Mouse (Mus musculus) lung, embryonic 15.5 days (tissue): Measurements from ENCODE around the gene Fhl4. TPM values are rescaled to one million over a fixed set of nuclear protein-coding genes. Genes with fewer than 3 reads are reported as not detected.
A peak's percentile ranks its signal among the peaks of the same experiment; 100 is the strongest.

ENCODE experiments used
- ATAC-seq: fragments of 200-750 bp; cut with Nextera tagmentation; 2 replicates; pipeline ENCODE4 v1.8.0; 2017; ENCODE audit warnings: moderate number of reproducible peaks, borderline replicate concordance; ENCODE audit not compliant: low FRiP score, low TSS enrichment; ENCODE audit errors: extremely low read depth
- H3K27ac ChIP-seq: fragments of 300-500 bp; sonication (generic); 2 replicates; pipeline ENCODE4 v1.5.1; 2015; ENCODE audit warnings: moderate library complexity, mild to moderate bottlenecking, inconsistent platforms
- H3K27me3 ChIP-seq: fragments of 300-500 bp; sonication (generic); 2 replicates; pipeline ENCODE4 v1.6.1; 2015; ENCODE audit warnings: inconsistent platforms
- H3K36me3 ChIP-seq: fragments of 300-500 bp; sonication (generic); 2 replicates; pipeline ENCODE4 v1.6.1; 2015; ENCODE audit warnings: inconsistent platforms
- H3K4me1 ChIP-seq: fragments of 300-500 bp; sonication (generic); 2 replicates; pipeline ENCODE4 v1.6.1; 2015; ENCODE audit warnings: inconsistent platforms
- H3K4me2 ChIP-seq: fragments of 300-500 bp; sonication (generic); 2 replicates; pipeline ENCODE4 v1.6.1; 2015; ENCODE audit warnings: inconsistent platforms, mild to moderate bottlenecking, moderate library complexity
- H3K4me3 ChIP-seq: fragments of 300-500 bp; sonication (generic); 2 replicates; pipeline ENCODE4 v1.5.1; 2015; ENCODE audit warnings: mild to moderate bottlenecking, inconsistent platforms
- H3K9ac ChIP-seq: fragments of 300-500 bp; sonication (generic); 2 replicates; pipeline ENCODE4 v1.6.1; 2015; ENCODE audit warnings: inconsistent platforms
- H3K9me3 ChIP-seq: fragments of 300-500 bp; sonication (generic); 2 replicates; pipeline ENCODE4 v1.6.1; 2016; ENCODE audit warnings: inconsistent platforms
- WGBS: fragments of 180-500 bp; shearing (Covaris S2); methylation state at CpG from one replicate; pipeline ENCODE4 v1.1.7; 2015; 5-methylcytosine and 5-hydroxymethylcytosine counted together
- polyA plus RNA-seq: library from polyadenylated mRNA; unstranded; fragments of >200 nt; fragmentation: Nextera tagmentation; extraction: Ambion mirVana; gene quantifications from 2 replicates; pipeline ENCODE4 v1.2.1, GENCODE M21; 2015

Fhl4 gene
- 0.83 and 0.91 TPM in 2 replicates for polyA plus RNA-seq

DNA sequence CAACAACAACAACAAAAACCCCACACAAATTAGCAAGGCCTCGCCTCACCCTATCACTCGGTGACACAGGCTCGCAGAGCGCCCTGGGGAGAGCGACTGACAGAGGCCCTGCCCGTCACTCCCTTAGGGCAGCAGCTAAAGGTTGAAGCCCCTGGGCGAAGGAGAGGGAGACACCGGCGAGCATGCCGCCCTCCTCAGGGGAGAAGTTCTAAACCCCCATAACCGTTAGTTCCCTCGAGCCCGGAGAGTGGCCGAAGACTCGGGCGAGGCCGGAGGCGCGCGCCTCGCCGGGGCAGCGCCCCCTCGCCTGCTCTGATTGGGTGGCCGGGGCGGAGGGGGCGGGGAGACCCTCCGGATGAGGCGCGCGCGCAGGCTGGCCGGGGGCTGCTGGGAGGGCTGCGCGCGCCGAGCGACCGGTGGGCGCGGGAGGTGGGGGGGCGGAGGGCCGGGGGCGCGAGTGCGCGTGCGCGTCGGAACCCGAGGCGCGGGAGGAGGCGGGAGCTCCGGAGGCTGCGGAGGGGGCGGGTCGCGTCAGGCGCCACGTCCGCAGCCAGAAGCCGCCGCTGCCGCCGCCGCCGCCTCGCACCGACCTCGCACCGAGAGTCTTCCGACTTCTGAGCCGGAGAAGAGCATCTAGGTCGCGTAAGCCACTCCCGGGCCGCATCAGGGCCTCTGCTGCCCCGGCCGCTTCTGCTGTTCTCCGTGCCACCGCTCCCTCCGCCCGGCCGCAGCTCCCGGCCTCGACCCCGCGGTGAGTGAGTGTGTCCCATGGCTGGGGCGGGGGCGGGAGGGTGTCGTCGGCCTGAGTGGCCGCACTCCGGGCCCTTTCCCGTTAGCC, at the start of gene Fhl4, which contains the start of gene Tmem263:
Gene Fhl4, minus strand, starts transcription at position 249 of the 838 bp plus-strand sequence.
Gene Tmem263, plus strand, starts transcription at position 381 of the 838 bp plus-strand sequence.
- peak; percentile 98 for ATAC-seq
- WGBS: under 1% methylated on average over 71 of the region's 96 CpGs
- peak within 1 kb of the TSS; percentile 96 for H3K9ac ChIP-seq
- peak within 1 kb of the TSS; percentile 93 for H3K4me3 ChIP-seq
- no peaks in the 10 kb centered on the region for H3K36me3 ChIP-seq
- H3K4me2 ChIP-seq: peak within 1 kb of the TSS; percentile 63
- peak within 1 kb of the TSS; percentile 84 for H3K27ac ChIP-seq
- H3K4me1 ChIP-seq: peaks cover 24% of the 10 kb centered on the region; the same call in 1 of the 2 replicates
- no peaks in the 10 kb centered on the region for H3K9me3 ChIP-seq
- H3K27me3 ChIP-seq: no peaks in the 10 kb centered on the region

DNA sequence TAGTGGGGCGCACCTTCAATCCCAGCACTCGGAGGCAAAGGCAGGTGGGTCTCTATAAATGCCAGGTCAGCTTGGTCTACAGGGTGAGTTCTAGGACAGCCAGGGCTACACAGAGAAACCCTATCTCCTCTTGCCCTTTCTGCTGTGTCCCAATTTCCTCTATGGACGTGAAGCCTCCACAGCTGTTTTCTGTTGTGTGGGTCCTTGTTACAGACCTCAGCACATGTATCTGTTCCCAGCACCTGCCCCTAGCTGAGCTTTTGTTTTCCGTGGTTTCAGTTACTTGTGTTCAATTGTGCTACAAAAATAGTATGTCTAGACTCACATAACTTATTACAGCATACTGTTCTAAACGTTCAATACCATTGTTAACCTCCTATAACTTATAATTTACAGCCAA, 46.9 kb upstream of the Fhl4 start:
- no peaks in the 10 kb centered on the region for H3K4me1 ChIP-seq
- H3K4me2 ChIP-seq: no peak overlapping the region
- peaks cover 20% of the 10 kb centered on the region for H3K36me3 ChIP-seq
- H3K4me3 ChIP-seq: no peak overlapping the region
- WGBS: 85% methylated on average over 5 of the region's 5 CpGs
- ATAC-seq: no peak
- no peak overlapping the region for H3K27ac ChIP-seq
- H3K27me3 ChIP-seq: no peaks in the 10 kb centered on the region
- H3K9ac ChIP-seq: no peak overlapping the region
- no peaks in the 10 kb centered on the region for H3K9me3 ChIP-seq

DNA sequence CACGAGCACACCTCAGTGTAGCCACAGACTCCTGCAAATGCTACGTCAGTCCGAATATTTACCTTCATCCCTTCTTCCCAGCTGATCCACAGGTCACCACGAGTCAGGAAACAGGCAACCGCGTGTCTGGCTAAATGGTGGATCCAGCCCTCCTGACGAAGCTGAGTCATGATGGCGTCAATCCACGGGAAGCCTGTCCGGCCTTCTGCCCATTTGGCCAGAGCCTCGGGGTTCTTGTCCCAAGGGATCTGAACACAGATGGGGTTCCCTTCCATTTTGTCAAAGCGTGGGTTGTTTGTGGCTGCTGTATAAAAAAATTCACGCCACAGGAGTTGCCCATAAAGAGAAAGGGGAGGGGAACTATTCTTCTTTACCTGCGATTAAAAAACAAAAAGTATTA, 44.0 kb upstream of the Fhl4 start:
- H3K27me3 ChIP-seq: no peaks in the 10 kb centered on the region
- H3K4me1 ChIP-seq: no peaks in the 10 kb centered on the region
- no peaks in the 10 kb centered on the region for H3K9me3 ChIP-seq
- no peak for ATAC-seq
- no peak overlapping the region for H3K4me2 ChIP-seq
- H3K9ac ChIP-seq: no peak overlapping the region
- H3K36me3 ChIP-seq: peaks cover 42% of the 10 kb centered on the region
- 84% methylated on average over 14 of the region's 14 CpGs for WGBS
- H3K4me3 ChIP-seq: no peak overlapping the region
- H3K27ac ChIP-seq: no peak overlapping the region

DNA sequence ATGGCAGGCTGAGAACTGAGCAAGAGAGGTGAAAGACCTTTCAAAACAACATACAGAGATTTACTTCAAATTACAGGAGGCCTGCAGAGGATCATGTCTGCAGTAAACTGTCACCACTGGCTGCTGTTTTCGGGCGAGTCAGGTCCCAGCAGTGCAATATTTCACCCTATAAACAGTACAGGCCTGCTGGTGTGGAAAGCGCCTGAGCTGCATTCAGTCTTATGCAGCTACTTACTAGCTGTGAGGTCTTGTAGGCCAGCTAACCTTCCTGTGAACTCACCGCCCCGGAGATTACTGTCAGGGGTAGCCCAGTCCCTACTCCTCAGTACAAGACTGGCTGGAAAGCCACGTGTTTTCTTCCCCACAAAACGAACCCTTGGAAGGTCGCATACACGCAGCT, 39.2 kb upstream of the Fhl4 start:
- no peak for ATAC-seq
- Histone ChIP-seq H3K4me2 (no peak overlapping the region), H3K27ac (no peak overlapping the region), H3K36me3 (peaks cover 27% of the 10 kb centered on the region), H3K27me3 (no peaks in the 10 kb centered on the region), H3K9me3 (no peaks in the 10 kb centered on the region), H3K4me1 (no peaks in the 10 kb centered on the region), H3K4me3 (no peak overlapping the region), H3K9ac (no peak overlapping the region)
- WGBS: 76% methylated on average over 9 of the region's 9 CpGs

- Histone ChIP-seq H3K9me3 (no peaks in the 10 kb centered on the region), H3K9ac (no peak overlapping the region), H3K27me3 (no peaks in the 10 kb centered on the region), H3K4me2 (no peak overlapping the region), H3K27ac (no peak overlapping the region), H3K4me3 (no peak overlapping the region), H3K36me3 (peaks cover under 1% of the 10 kb centered on the region), H3K4me1 (no peaks in the 10 kb centered on the region)
- no peak for ATAC-seq
- 84% methylated on average over 6 of the region's 6 CpGs for WGBS
Observed at GRCm38 (mm10) chr10:85136573-85136972, 34.3 kb upstream of the Fhl4 start.

GRCm38 (mm10) chr10:85128453-85128852, 26.2 kb upstream of the Fhl4 start:
- ATAC-seq: peak; percentile 24; the same call in 1 of the 2 replicates
- H3K27ac ChIP-seq: no peak overlapping the region

DNA sequence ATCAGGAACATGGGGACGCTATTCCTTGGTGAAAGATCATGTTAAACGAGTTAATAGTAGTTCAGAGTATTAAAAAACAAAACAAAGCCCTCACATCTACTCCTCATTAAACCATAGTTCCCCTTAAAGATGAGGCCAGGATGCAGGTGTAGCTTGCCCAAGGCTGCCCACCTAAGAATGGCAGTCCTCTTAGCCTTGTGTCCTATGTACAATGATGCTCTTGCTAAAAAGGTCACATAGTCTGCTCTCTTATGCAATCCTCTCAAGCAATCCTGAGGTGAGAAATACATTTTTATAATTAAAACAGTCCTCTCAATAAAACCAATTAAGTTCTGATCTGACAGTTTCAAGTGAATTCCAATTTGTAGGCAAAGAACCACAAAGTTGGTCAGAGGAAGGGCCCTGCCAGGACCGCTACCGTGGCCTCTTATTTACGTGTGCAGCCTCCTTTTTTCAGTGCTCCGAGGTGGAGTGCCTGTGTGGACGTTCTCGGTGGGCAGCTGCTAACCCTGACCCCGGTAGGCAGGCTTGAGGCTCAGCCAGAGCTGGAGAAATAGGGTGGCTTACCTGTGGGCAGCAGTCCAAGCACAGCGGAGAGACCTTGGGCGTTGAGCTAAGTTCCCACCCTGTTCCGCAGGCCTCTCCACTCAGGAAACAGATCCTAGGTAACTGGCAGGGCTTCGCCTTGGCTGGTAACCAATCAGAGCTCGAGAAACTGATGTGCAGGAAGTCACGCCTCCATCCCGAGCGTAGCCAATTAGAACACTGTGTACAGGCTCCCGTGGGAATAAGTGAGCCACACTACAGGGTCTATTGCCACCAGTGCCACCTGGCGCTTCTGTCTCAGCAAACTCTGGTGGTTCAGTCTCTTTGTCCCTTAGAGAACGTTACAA, 25.3 kb upstream of the Fhl4 start, which contains the start of gene Mterf2:
Gene Mterf2, minus strand, starts transcription at position 633 of the 893 bp plus-strand sequence.
- Histone ChIP-seq H3K4me1 (peaks cover 13% of the 10 kb centered on the region), H3K4me3 (peak within 1 kb of the TSS; percentile 64), H3K27me3 (no peaks in the 10 kb centered on the region), H3K27ac (peak within 1 kb of the TSS; percentile 39; the same call in 1 of the 2 replicates), H3K9ac (peak within 1 kb of the TSS; percentile 61), H3K36me3 (no peaks in the 10 kb centered on the region), H3K4me2 (peak within 1 kb of the TSS; percentile 66), H3K9me3 (no peaks in the 10 kb centered on the region)
- WGBS: 6% methylated on average over 20 of the region's 20 CpGs
- peak; percentile 100 for ATAC-seq

More at GRCm38 (mm10) chr10:85128453-85128852, 26.2 kb upstream of the Fhl4 start:
- Histone ChIP-seq H3K4me3 (peak overlapping the region; percentile 64), H3K36me3 (no peaks in the 10 kb centered on the region; the same call in 1 of the 2 replicates), H3K9me3 (no peaks in the 10 kb centered on the region), H3K9ac (0 out of 2 replicates have a peak overlapping the region, but pooled peaks have one; percentile 14), H3K4me2 (peak overlapping the region; percentile 66), H3K27me3 (no peaks in the 10 kb centered on the region), H3K4me1 (peaks cover 13% of the 10 kb centered on the region)
- 13% methylated on average over 7 of the region's 7 CpGs for WGBS

GRCm38 (mm10) chr10:85125184-85125583, 22.9 kb upstream of the Fhl4 start:
- Histone ChIP-seq H3K4me3 (no peak overlapping the region), H3K9me3 (no peaks in the 10 kb centered on the region), H3K27me3 (no peaks in the 10 kb centered on the region), H3K27ac (no peak overlapping the region), H3K36me3 (peaks cover 13% of the 10 kb centered on the region), H3K4me1 (peaks cover 13% of the 10 kb centered on the region), H3K4me2 (no peak overlapping the region), H3K9ac (no peak overlapping the region)
- WGBS: 81% methylated on average over 13 of the region's 13 CpGs
- no peak for ATAC-seq

DNA sequence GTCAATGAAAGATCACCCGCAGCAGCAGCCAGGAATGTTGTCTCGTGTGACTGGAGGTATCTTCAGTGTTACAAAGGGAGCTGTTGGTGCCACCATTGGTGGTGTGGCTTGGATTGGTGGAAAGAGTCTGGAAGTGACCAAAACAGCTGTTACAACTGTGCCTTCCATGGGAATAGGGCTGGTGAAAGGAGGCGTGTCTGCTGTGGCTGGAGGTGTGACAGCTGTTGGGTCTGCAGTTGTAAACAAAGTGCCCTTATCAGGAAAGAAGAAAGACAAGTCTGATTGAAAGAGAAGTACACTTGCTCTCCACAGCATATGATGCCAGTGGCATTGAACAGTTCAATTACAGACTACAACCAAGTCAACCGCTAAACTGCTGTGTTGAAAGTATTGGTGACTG, 12.1 kb upstream of the Fhl4 start:
- 78% methylated on average over 4 of the region's 4 CpGs for WGBS
- H3K4me2 ChIP-seq: no peak overlapping the region
- no peak overlapping the region for H3K9ac ChIP-seq
- no peaks in the 10 kb centered on the region for H3K27me3 ChIP-seq
- H3K36me3 ChIP-seq: peaks cover 14% of the 10 kb centered on the region
- no peak overlapping the region for H3K4me3 ChIP-seq
- no peaks in the 10 kb centered on the region for H3K9me3 ChIP-seq
- no peaks in the 10 kb centered on the region for H3K4me1 ChIP-seq
- H3K27ac ChIP-seq: no peak overlapping the region
- no peak for ATAC-seq

DNA sequence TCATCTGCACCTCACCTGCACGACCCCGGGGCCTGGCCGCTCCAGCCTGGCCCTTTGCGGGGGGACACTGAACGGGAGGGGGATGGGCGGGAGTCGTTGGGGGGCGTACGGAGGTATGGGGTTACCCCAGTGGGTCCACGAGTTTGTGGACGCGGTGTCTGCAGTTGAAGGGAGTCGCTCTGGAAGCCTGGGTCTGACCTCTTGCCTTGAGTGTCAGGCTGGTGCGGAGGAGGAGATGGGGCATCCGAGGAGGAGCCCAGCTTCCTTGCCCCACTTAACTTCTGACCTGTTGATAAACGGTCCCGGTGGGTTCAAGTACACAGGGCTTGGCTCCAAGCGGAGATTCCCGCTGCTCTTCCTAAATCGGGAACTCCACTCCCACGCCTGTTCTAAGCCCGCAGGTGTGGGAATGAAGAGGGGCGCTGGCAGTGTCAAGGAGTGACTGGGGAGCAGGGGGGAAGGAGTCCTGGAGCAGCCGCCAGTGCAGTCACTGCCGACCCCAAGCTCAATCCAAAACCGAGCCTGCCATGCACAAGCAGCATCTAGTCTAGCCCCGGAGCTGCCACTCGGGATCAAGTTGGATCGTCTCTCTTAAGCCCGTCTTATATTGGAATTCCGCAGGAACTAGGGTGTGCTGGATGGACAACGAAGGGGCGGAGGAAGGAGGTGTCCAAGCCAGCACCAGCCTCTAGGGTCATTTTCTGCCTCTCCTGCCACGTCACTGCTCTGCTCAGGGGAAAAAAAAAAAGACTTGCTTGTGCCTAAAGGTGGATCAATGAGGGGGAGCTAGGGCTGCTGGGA, 990 bp upstream of the Fhl4 start:
- H3K4me2 ChIP-seq: peak overlapping the region; percentile 63
- no peaks in the 10 kb centered on the region for H3K9me3 ChIP-seq
- peak overlapping the region; percentile 84 for H3K27ac ChIP-seq
- H3K9ac ChIP-seq: peak overlapping the region; percentile 96
- no peaks in the 10 kb centered on the region for H3K27me3 ChIP-seq
- H3K4me3 ChIP-seq: peak overlapping the region; percentile 93
- WGBS: under 1% methylated on average over 34 of the region's 34 CpGs
- H3K36me3 ChIP-seq: no peaks in the 10 kb centered on the region
- peaks cover 24% of the 10 kb centered on the region; the same call in 1 of the 2 replicates for H3K4me1 ChIP-seq
- ATAC-seq: peak; percentile 15

DNA sequence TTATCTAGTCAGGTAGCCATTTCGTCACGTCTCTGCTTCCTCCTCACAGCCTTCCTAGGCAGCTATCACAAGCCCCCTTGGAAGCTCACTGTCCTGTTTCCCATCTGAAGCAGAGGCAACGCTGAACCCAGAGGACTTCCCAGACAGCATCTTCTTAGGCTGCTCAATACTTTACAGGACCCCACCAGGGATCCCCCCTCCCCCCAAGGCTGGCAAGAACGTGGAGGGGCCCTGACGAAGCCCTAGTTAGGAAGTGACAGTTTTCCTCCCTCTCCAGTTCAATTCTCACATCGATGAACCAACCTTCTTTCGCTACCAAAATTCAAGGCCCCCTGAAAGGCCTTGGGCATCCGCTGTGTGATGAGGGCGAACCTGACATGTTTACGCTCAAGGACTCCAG, 454 bp downstream of the Fhl4 start:
- Histone ChIP-seq H3K27me3 (no peaks in the 10 kb centered on the region), H3K36me3 (no peaks in the 10 kb centered on the region), H3K4me2 (peak overlapping the region; percentile 63), H3K27ac (peak overlapping the region; percentile 74), H3K9ac (peak overlapping the region; percentile 96), H3K4me3 (peak overlapping the region; percentile 93), H3K9me3 (no peaks in the 10 kb centered on the region), H3K4me1 (peaks cover 24% of the 10 kb centered on the region; the same call in 1 of the 2 replicates)
- 3% methylated on average over 10 of the region's 10 CpGs for WGBS
- ATAC-seq: no peak; the same call in 1 of the 2 replicates
